Mouse (Mus musculus): ENCODE measurements around the gene Olfr316. TPM values are rescaled to one million over a fixed set of nuclear protein-coding genes. Genes with fewer than 3 reads are reported as not detected.
A peak's percentile ranks its signal among the peaks of the same experiment; 100 is the strongest.
"Not testable (repeated sequence)": the region's sequence is repeated elsewhere in the genome, so short reads cannot be mapped to it uniquely, and the experiment has no call there.

Gene Olfr316
- not detected for total RNA-seq (2021)
- long read RNA-seq, experiment 1 = 0 reads
- long read RNA-seq, experiment 2 = 0 reads

DNA sequence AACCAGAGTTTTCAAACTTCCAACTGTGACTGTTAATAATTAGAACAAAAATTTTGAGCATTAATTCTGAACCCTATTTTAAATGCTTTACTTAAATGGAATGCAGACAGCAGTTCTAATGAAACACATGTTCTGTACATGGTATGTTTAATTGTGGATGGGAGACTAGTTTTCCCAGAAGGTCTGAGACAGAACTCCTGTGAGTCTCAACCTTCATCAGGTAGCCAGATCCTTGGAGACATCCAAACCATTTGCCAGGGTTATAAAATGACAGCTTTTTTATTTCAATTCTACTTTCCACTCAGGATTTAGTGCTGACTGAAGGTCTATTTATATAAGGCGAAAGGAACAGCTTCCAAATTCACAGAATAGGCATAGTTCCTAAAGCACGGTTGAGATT is at the start of gene Olfr316:
TSS of gene Olfr316 (plus strand) at position 301 of the 400 bp plus-strand sequence.
- no peak for DNase-seq

GRCm38 (mm10) chr11:58709086-58709485 is 43.4 kb upstream of the Olfr316 start:
- DNase-seq = no peak

- DNase-seq = not testable (repeated sequence)
Measured at GRCm38 (mm10) chr11:58717723-58718122, 34.8 kb upstream of the Olfr316 start.

DNA sequence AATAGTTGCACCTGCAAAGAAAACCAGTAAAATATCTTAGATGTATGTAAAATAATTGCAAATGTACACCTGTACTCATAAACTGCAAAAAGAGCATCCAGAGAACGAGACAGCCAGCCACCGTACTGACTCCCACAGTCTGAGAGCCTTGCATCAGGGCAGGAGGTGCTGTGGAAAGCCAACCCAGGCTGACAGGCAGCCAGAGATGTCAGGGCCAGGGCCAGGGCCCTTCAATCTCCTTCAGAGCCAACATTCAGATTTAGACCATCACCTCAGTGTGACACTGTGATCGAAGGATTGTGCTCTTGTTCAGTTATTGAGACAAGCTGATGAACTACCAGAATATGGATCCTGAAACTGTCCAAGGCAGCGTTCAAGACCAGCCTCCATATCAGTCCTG is 32.8 kb upstream of the Olfr316 start:
- no peak for DNase-seq

GRCm38 (mm10) chr11:58723914-58724313 is 28.6 kb upstream of the Olfr316 start, which contains the start of gene Olfr318:
Gene Olfr318, minus strand, starts transcription at chr11:58724014.
- DNase-seq = no peak

DNA sequence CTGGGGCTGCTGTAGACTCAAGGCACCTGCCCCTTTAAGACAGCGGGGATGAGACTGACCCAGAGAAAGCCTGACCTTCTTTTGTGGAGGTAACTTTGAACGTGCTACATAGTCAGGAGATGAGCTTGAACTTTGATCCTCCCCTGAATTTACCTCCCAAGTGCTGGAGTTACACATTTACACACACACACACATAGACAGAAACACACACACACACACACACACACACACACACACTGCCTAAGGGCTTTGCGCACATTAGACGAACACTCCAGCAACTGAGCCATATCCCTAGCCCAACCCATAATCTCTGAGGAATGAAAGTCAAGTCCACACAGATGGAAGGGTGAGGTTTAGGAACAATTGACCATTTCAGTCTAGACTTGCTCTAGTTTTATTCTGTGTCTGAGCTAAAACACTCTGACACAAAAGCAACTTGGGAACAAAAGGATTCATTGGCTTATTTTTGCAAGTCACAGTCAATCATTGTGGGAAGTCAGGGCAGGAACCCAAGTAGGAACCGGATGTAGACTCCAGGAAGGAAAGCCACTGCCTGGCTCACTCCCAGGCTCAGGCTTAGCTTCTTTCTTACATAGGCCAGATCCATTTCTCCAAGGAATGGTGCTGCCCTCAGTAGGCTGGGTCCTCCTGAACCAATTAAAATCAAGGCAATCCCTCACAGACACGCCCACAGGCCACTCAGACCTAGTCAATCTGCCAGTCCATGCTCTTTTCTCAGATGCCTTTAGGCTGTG is 24.5 kb upstream of the Olfr316 start:
- not testable (repeated sequence) for DNase-seq

- DNase-seq = no peak
Measured at GRCm38 (mm10) chr11:58733372-58733771, 19.2 kb upstream of the Olfr316 start.

DNA sequence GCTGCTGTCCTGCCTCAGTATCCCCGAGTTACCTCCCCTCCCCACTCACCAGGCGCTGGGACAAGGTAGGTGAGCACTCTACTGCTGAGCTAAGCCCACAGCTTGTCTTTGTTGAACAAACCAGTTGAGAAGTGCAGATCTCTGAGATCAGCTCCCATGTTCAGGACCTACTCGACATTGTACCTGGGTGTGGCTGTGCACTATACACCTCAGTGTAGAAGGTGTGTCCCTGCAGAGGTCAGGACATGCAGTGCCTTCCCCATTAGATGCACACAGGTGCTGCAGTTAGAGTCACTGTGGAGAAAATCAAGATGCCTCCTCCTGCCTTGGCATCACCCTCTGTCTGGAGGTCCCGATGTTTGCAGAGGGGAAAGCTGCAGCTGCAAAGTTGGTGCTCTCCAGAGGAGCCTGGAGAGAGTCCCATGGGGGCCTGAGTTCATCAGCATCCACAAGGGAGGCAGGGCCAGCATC is 13.7 kb upstream of the Olfr316 start, which contains the start of gene Olfr317:
TSS of gene Olfr317 (minus strand) at position 421 of the 471 bp plus-strand sequence.
- DNase-seq = no peak

DNA sequence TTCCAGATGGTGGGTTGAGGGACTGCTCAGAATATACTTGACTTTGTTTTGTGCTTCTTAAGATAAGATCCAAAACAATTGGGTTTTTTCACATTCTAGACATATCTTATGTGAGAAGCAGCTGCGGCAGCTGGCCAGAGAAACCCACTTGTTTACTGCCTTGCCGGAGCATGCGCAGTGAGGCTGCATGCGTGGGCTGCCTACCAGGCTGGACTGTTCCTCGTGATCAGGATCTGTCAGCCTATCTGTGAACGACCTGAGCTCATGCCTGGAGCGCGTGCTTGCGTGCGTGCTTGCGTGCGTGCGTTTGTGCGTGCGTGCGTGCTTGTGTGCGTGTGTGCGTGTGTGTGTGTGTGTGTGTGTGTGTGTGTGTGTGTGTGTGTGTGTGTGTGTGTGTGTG is 1.4 kb upstream of the Olfr316 start:
- not testable (repeated sequence) for DNase-seq

GRCm38 (mm10) chr11:58772888-58773287 is 20.4 kb downstream of the Olfr316 start, which contains the start of gene Olfr315:
Gene Olfr315, plus strand, starts transcription at chr11:58773188.
- no peak for DNase-seq

GRCm38 (mm10) chr11:58782480-58783089 is 30.1 kb downstream of the Olfr316 start, which contains the start of gene Olfr314:
Gene Olfr314, plus strand, starts transcription at chr11:58782952.
- no peak for DNase-seq

- DNase-seq = no peak
Measured at GRCm38 (mm10) chr11:58784182-58784581, 31.6 kb downstream of the Olfr316 start.

DNA sequence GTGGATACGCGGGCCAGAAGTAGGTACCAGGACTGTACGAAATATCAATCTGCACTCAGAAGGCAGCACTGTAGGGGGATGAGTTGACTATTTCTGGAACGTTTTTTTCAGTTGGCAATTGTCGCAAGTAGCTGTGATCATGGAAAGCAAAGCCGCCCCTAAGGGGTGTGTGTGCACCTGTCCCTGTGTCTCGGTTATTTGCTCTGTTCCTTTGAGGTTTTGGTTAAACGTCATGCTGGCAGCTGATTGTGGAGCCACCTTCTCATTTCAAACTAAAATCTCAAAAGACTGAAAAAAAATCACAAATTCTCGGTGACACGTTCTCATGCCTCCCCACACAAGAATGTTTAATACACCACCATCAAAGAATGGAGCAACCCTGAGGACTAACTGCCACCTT is 35.1 kb downstream of the Olfr316 start:
- DNase-seq = no peak

GRCm38 (mm10) chr11:58788346-58788745 is 35.8 kb downstream of the Olfr316 start:
- no peak for DNase-seq

GRCm38 (mm10) chr11:58789532-58789931 is 37.0 kb downstream of the Olfr316 start:
- no peak for DNase-seq

DNA sequence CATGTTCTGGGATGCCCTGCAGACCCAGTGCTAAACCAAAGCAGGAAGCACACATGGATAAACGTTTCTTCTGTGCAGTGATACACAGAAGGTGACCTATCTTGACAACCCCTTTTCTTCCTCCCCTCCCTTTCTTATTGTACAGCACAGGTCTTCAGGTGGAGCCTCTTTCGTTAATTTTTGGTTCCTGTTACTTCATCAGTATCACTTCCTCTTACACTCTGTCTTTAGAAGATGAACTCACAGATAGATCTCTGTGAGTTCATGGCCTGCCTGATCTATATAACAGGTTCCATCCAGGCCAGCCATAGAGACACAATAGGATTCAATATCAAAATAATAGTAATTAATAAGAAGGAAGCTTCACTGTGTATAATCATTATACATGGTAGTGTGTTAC is 37.5 kb downstream of the Olfr316 start:
- no peak for DNase-seq

DNA sequence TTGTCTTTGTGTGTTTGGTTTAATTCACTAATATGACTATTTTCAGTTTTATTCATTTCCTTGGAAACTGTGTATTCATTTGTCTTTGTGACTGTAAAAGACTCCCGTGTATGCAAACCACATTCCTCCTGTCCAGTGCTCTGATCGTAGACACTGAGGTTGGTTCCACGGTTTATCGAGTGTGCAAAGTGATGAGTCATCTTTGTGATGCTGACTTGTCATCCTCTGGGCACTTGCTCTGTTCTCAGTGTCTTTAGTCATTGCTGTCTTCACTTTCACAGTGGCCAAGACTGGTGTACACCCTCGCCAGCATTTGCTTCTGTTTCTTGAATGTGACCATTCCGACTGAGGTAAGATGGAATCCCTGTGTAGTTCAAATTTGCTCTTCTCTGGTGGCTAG is 38.1 kb downstream of the Olfr316 start:
- no peak for DNase-seq

DNA sequence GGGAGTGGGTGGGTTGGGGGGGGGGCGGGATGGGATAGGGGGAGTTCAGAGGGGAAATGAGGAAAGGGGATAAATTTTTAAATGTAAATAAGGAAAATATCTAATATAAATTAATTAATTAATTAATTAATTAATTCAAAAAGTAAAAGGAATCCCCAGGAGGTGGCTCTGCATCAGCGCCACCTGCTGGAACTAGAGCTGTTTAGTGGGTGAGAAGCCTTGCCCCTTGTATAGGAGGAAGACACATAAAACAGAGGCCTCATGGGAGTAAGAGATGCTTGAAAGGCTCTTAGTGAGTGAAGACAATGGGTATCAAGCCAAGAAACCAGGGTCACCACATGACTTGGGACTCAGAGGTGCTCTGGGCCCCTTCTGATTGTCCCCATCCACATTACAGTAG is 43.3 kb downstream of the Olfr316 start:
- DNase-seq = no peak

DNA sequence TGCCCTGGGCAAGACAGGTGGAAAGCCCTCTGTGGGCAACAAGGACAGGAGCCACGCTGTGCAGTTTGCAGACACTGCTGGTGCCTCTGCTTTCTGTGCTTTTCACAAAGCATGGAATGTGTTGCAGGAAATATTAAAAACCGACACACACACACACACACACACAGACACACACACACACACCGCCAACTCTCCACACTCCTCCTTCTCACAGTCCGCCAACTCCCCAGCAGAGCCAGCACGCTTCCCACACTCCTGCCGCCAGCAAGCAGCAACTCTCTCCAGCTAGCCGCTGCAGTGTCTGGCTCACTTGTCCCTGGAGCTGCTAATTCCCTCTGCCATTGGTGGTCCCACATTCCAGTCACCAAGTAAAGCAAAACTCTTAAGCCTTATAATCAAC is 44.3 kb downstream of the Olfr316 start:
- DNase-seq = no peak

- no peak for DNase-seq
Measured at GRCm38 (mm10) chr11:58799747-58800146, 47.2 kb downstream of the Olfr316 start.

DNA sequence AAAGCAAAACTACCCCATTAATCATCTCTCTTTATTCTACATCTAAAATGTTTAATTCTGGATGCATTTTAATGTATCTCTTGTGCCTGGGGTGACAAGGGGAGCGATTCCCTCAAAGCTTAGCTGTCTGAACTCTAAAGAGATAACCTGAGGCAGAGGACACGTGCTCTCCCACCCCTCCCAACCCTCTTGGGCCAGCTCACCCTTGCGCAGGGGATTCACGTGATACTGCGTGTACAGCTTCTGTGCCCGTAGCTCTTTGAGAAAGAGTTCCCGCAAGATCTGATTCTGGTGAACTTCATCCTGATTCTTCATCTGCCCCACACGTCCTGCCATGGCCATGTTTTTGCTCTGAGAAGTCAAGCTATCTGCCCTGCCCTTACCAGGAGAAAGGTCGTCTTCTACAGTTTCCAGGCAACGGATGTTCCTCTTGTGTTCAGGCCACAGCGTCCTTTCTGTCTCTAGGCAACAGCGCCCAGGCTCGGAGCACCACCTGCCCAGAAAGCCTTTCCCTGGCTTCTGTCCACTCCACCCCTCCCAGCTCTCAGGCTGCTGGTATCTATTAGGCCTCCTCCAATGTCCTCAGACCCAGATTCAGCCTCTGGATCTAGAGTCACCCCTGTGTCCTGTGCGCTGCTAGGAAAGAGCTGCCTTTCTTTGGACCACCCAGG is 49.2 kb downstream of the Olfr316 start, which contains the start of gene Fam183b:
TSS of gene Fam183b (minus strand) at position 403 of the 671 bp plus-strand sequence.
- DNase-seq = peak; percentile 7 to 39

GRCm38 (mm10) chr11:58803871-58804270 is 51.3 kb downstream of the Olfr316 start:
- DNase-seq = no peak

- DNase-seq = no peak
Measured at GRCm38 (mm10) chr11:58804393-58804792, 51.9 kb downstream of the Olfr316 start.
